Mouse (Mus musculus): ENCODE measurements around the gene Prr5.

DNA sequence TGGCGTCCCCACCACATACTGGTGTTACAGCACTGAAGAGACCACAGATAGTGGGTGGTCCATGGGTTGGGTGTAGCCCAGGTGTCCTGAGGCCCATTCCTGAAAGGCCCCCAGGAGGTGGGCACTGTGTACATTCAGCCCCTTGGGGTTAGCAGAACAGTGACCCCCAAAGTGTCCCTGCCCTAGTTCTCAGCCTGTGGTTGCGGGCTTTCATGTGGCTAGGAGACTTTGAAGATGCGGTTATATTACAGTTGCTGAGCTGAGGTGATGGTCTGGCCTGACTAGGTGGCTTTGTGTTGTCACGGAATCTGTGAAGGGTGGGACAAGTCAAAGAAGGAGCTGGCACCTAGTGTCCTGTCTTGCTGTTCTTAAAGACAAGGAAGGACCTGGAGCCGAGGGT, 15.1 kb downstream of the Prr5 start:
- no peak for TF ChIP-seq CTCF (IDR thresholded peaks at IDR 0.05; ENCODE audit: low read depth)
- no peak for TF ChIP-seq EP300 (IDR thresholded peaks at IDR 0.05; ENCODE audit: low read depth)

Data from liver, postnatal 0 days (tissue).